8 mouse cellular contexts compared by ENCODE assay signal in genomic region chr8:125067596-125067960, GRCm38 (mm10). TPM values are rescaled to one million over a fixed set of nuclear protein-coding genes. Genes with fewer than 3 reads are reported as not detected.
DNase-seq lines count a peak whose midpoint lies in the region; ATAC-seq and TF ChIP-seq lines count a peak whose summit lies in the region.

No protein-coding gene starts in this region.

- no peak for TF ChIP-seq POLR2A in small intestine, adult 2 months (IDR thresholded peaks at IDR 0.05; ENCODE audit: low read depth, low read length)

- no peaks in the 10 kb centered on the region for H3K9me3 ChIP-seq in heart, embryonic 15.5 days (replicated peaks)
- no peaks in the 10 kb centered on the region for H3K9me3 ChIP-seq in kidney, embryonic 14.5 days (ENCODE audit: control insufficient read depth, low read length)
- H3K9me3 ChIP-seq in lung, embryonic 14.5 days (ENCODE audit: low read depth, low read length): no peaks in the 10 kb centered on the region

- H3K4me2 ChIP-seq in heart, embryonic 15.5 days: peak overlapping the region; percentile 43
- H3K4me2 ChIP-seq in kidney, embryonic 14.5 days (replicated peaks; ENCODE audit: low read depth, low read length): no peak overlapping the region
- 0 out of 2 replicates have a peak overlapping the region, but pooled peaks have one; percentile 7 for H3K4me2 ChIP-seq in lung, embryonic 14.5 days

- DNase-seq in MN1 (ENCODE audit: low spot score): peak; percentile 80
- peak; percentile 61 for DNase-seq in lung, embryonic 14.5 days
- no peak for DNase-seq in ovary, postnatal 10 days (ENCODE audit: low spot score)
- no peak for DNase-seq in c-Kit-positive CD71-positive TER-119-positive erythroid progenitor cells, embryonic 14.5 days (ENCODE audit: low spot score)

- no peak overlapping the region for H3K9ac ChIP-seq in heart, embryonic 15.5 days
- no peak overlapping the region for H3K9ac ChIP-seq in kidney, embryonic 14.5 days (ENCODE audit: low read depth, low read length)
- no peak overlapping the region for H3K9ac ChIP-seq in lung, embryonic 14.5 days

- H3K27me3 ChIP-seq in heart, embryonic 15.5 days: no peaks in the 10 kb centered on the region
- H3K27me3 ChIP-seq in kidney, embryonic 14.5 days (ENCODE audit: control insufficient read depth, insufficient read depth, low read length): no peaks in the 10 kb centered on the region
- H3K27me3 ChIP-seq in lung, embryonic 14.5 days (ENCODE audit: insufficient read depth, low read length): no peaks in the 10 kb centered on the region
- H3K27me3 ChIP-seq in small intestine, adult 2 months (ENCODE audit: control insufficient read depth, insufficient read depth, low read length): no peaks in the 10 kb centered on the region

- ATAC-seq in heart, embryonic 15.5 days (replicated peaks; ENCODE audit: insufficient number of reproducible peaks, insufficient read depth, low FRiP score, low read depth): peak; percentile 21; the same call in 1 of the 2 replicates
- ATAC-seq in kidney, embryonic 14.5 days (ENCODE audit: low FRiP score, low TSS enrichment): peak; percentile 72
- peak; percentile 59; the same call in 1 of the 2 replicates for ATAC-seq in lung, embryonic 14.5 days (ENCODE audit: insufficient read depth)

- no peak overlapping the region for H3K4me3 ChIP-seq in brown adipose tissue, adult 24 weeks (ENCODE audit: insufficient read depth, low read depth, low read length)
- no peak overlapping the region for H3K4me3 ChIP-seq in heart, embryonic 15.5 days
- no peak overlapping the region for H3K4me3 ChIP-seq in kidney, embryonic 14.5 days (ENCODE audit: low read length)
- no peak overlapping the region for H3K4me3 ChIP-seq in lung, embryonic 14.5 days (ENCODE audit: low read depth, low read length)
- 0 out of 2 replicates have a peak overlapping the region, but pooled peaks have one; percentile 28 for H3K4me3 ChIP-seq in small intestine, adult 2 months (ENCODE audit: low read depth, low read length)

- H3K36me3 ChIP-seq in heart, embryonic 15.5 days: no peaks in the 10 kb centered on the region
- H3K36me3 ChIP-seq in kidney, embryonic 14.5 days (ENCODE audit: control insufficient read depth, insufficient read depth, low read length): no peaks in the 10 kb centered on the region
- H3K36me3 ChIP-seq in lung, embryonic 14.5 days (ENCODE audit: insufficient read depth): no peaks in the 10 kb centered on the region
- no peaks in the 10 kb centered on the region for H3K36me3 ChIP-seq in small intestine, adult 2 months (ENCODE audit: control insufficient read depth, insufficient read depth, low read length)

- TF ChIP-seq CTCF in lung, embryonic 14.5 days (IDR thresholded peaks at IDR 0.05; ENCODE audit: low read depth): no peak
- no peak for TF ChIP-seq CTCF in small intestine, adult 2 months (IDR thresholded peaks at IDR 0.05; ENCODE audit: extremely low read depth, insufficient read length, insufficient replicate concordance, low read depth, low read length)

- H3K4me1 ChIP-seq in brown adipose tissue, adult 24 weeks (ENCODE audit: control insufficient read depth, insufficient read depth, insufficient read length, low read length): 0 out of 2 replicates have a peak, but pooled peaks cover 3% of the 10 kb centered on the region
- H3K4me1 ChIP-seq in heart, embryonic 15.5 days (replicated peaks): peaks cover 17% of the 10 kb centered on the region
- H3K4me1 ChIP-seq in kidney, embryonic 14.5 days (ENCODE audit: control insufficient read depth, insufficient read depth, low read length): peaks cover 5% of the 10 kb centered on the region; the same call in 1 of the 2 replicates
- H3K4me1 ChIP-seq in lung, embryonic 14.5 days (ENCODE audit: insufficient read depth): no peaks in the 10 kb centered on the region
- peaks cover 7% of the 10 kb centered on the region; the same call in 1 of the 2 replicates for H3K4me1 ChIP-seq in small intestine, adult 2 months (ENCODE audit: control insufficient read depth, insufficient read depth, insufficient read length, low read length)

- peak overlapping the region; percentile 97 for H3K27ac ChIP-seq in brown adipose tissue, adult 24 weeks (replicated peaks; ENCODE audit: low read depth, low read length)
- H3K27ac ChIP-seq in heart, embryonic 15.5 days: peak overlapping the region; percentile 79
- H3K27ac ChIP-seq in kidney, embryonic 14.5 days (ENCODE audit: low read depth, low read length): peak overlapping the region; percentile 71; the same call in 1 of the 2 replicates
- peak overlapping the region; percentile 86 for H3K27ac ChIP-seq in lung, embryonic 14.5 days (ENCODE audit: low read depth)
- peak overlapping the region; percentile 77 for H3K27ac ChIP-seq in small intestine, adult 2 months (ENCODE audit: insufficient read depth, low read depth, low read length)

- 49% methylated on average over 9 of the region's 9 CpGs for WGBS in heart, embryonic 15.5 days
- WGBS in kidney, embryonic 14.5 days: 78% methylated on average over 9 of the region's 9 CpGs
- 65% methylated on average over 9 of the region's 9 CpGs for WGBS in lung, embryonic 14.5 days
- 60% methylated on average over 9 of the region's 9 CpGs for WGBS in small intestine, adult 2 months

RNA-seq across cellular contexts. Expression of gene Disc1, which starts 13.6 kb away (rescaled TPM):
- 0.40 TPM in 1 of 2 replicates, not detected in the other for polyA plus RNA-seq in brown adipose tissue, adult 24 weeks (2012; ENCODE audit: insufficient read depth, insufficient read length, missing spikeins)
- 2.7 and 3.3 TPM in 2 replicates for polyA plus RNA-seq in heart, embryonic 15.5 days (2015; fragmentation: Nextera tagmentation; extraction: Ambion mirVana)
- polyA plus RNA-seq in kidney, embryonic 14.5 days (2014; fragmentation: Nextera tagmentation; extraction: Ambion mirVana): 2.2 and 3.2 TPM in 2 replicates
- polyA plus RNA-seq in lung, embryonic 14.5 days (2014; fragmentation: Nextera tagmentation; extraction: Ambion mirVana): 2.4 and 3.8 TPM in 2 replicates
- 0.28 and 0.32 TPM in 2 replicates for polyA plus RNA-seq in small intestine, adult 2 months (2012; rRNA removed)

RNA-seq across cellular contexts. Expression of gene Tsnax, which starts 54.8 kb away (rescaled TPM):
- polyA plus RNA-seq in brown adipose tissue, adult 24 weeks (2012; ENCODE audit: insufficient read depth, insufficient read length, missing spikeins): 34.8 and 41.0 TPM in 2 replicates
- 77.3 and 91.1 TPM in 2 replicates for polyA plus RNA-seq in heart, embryonic 15.5 days (2015; fragmentation: Nextera tagmentation; extraction: Ambion mirVana)
- 86.0 and 128 TPM in 2 replicates for polyA plus RNA-seq in kidney, embryonic 14.5 days (2014; fragmentation: Nextera tagmentation; extraction: Ambion mirVana)
- 131 and 133 TPM in 2 replicates for polyA plus RNA-seq in lung, embryonic 14.5 days (2014; fragmentation: Nextera tagmentation; extraction: Ambion mirVana)
- polyA plus RNA-seq in small intestine, adult 2 months (2012; rRNA removed): 8.1 and 12.0 TPM in 2 replicates

Comparison
In these comparisons a context has a peak if more than half of its experiments do, and no peak if none do; other contexts are left out.
1. DNase-seq: peak in MN1 (single experiment) and lung, embryonic 14.5 days (single experiment); none in ovary, postnatal 10 days (single experiment) and c-Kit-positive CD71-positive TER-119-positive erythroid progenitor cells, embryonic 14.5 days (single experiment).
2. ATAC-seq: peak in every context shown above with its lines; median percentile 72 in kidney, embryonic 14.5 days; 59 in lung, embryonic 14.5 days; 21 in heart, embryonic 15.5 days.
3. Peak in every context shown above with its lines, with median percentiles within 50 percentile points of each other: H3K27ac ChIP-seq.